Mouse (Mus musculus): ENCODE data around the gene Tgfbr3. TPM values are rescaled to one million over a fixed set of nuclear protein-coding genes. Genes with fewer than 3 reads are reported as not detected.

Gene Tgfbr3
- total RNA-seq, 2 experiments from 2014 or later = 2.4 TPM

Other genes with a start within 250 kb of the Tgfbr3 start
- gene Brdt, start 41.5 kb upstream of the Tgfbr3 start, total RNA-seq (2014; fragmentation: Nextera tagmentation) = 0.96 TPM in 1 of 2 replicates, not detected in the other
- 0.31 and 0.52 TPM in 2 replicates for gene Brdt, start 41.5 kb upstream of the Tgfbr3 start, total RNA-seq (2017)
- not detected in 2 replicates for gene Ephx4, start 113.1 kb upstream of the Tgfbr3 start, total RNA-seq (2014; fragmentation: Nextera tagmentation)
- gene Ephx4, start 113.1 kb upstream of the Tgfbr3 start, total RNA-seq (2017) = not detected in 2 replicates
- not detected in 2 replicates for gene Lpcat2b, start 141.9 kb upstream of the Tgfbr3 start, total RNA-seq (2014; fragmentation: Nextera tagmentation)
- not detected in 2 replicates for gene Lpcat2b, start 141.9 kb upstream of the Tgfbr3 start, total RNA-seq (2017)
- gene Btbd8, start 148.4 kb upstream of the Tgfbr3 start, total RNA-seq (2014; fragmentation: Nextera tagmentation) = 7.4 and 9.3 TPM in 2 replicates
- gene Btbd8, start 148.4 kb upstream of the Tgfbr3 start, total RNA-seq (2017) = 12.6 and 14.4 TPM in 2 replicates
- 0.24 TPM in 1 of 2 replicates, not detected in the other for gene Gm42669, start 218.0 kb upstream of the Tgfbr3 start, total RNA-seq (2014; fragmentation: Nextera tagmentation)
- gene Gm42669, start 218.0 kb upstream of the Tgfbr3 start, total RNA-seq (2017) = 0.21 TPM in 1 of 2 replicates, not detected in the other
- not detected in 2 replicates for gene 1700028K03Rik, start 245.1 kb upstream of the Tgfbr3 start, total RNA-seq (2014; fragmentation: Nextera tagmentation)
- not detected in 2 replicates for gene 1700028K03Rik, start 245.1 kb upstream of the Tgfbr3 start, total RNA-seq (2017)

Data from granulocyte monocyte progenitor cell, adult 5-6 weeks (primary cell).